Comparison of ENCODE assay signal across 20 mouse cellular contexts in the genomic region with DNA sequence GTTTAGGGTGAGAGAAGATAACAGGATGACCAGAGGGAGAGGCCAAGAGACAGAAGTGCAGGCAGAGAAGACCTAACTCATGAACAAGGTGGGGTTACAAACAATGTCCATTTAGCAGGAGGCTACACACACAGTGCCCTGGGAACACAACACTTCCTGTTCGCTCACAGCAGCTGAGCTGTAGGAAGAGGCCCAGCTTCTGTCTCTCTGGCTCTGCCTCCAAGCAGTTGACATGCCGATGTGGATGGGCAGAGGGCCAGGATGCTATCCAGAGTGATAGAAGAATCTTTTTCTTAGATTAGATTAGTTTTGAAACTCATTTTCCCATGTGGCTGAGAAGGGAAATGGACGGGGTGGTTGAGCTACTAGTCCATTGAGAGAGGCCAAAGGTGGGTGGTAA. TPM values are rescaled to one million over a fixed set of nuclear protein-coding genes. Genes with fewer than 3 reads are reported as not detected.
DNase-seq lines count a peak whose midpoint lies in the region; ATAC-seq and TF ChIP-seq lines count a peak whose summit lies in the region.
"Had no signal": no experiment of that assay in that cellular context is flagged by ENCODE, and none has a peak within 500 bp of the region (broad histone marks: within the 10 kb centered on the region; RNA-seq: fewer than 3 reads in every experiment).

No protein-coding gene starts in this region.

- H3K9ac ChIP-seq in stomach, embryonic 16.5 days (ENCODE audit: low read length) = no peak overlapping the region
- H3K9ac ChIP-seq in stomach, postnatal 0 days (ENCODE audit: low read length) = no peak overlapping the region
- H3K9ac ChIP-seq in hindbrain, embryonic 16.5 days (ENCODE audit: low read depth, low read length) = no peak overlapping the region
- H3K9ac ChIP-seq: limb, embryonic 12.5 days; liver, postnatal 0 days had no signal

- 0 out of 2 replicates have a peak overlapping the region, but pooled peaks have one; percentile 6 for H3K27ac ChIP-seq in stomach, embryonic 16.5 days (ENCODE audit: low read length)
- no peak overlapping the region for H3K27ac ChIP-seq in stomach, postnatal 0 days (replicated peaks)
- no peak overlapping the region for H3K27ac ChIP-seq in hindbrain, embryonic 16.5 days (ENCODE audit: low read depth, low read length)
- H3K27ac ChIP-seq: hindbrain, embryonic 10.5 days; hindbrain, postnatal 0 days; kidney, postnatal 0 days; limb, embryonic 12.5 days had no signal

- H3K36me3 ChIP-seq in stomach, embryonic 16.5 days (ENCODE audit: control insufficient read depth, insufficient read depth, low read length) = no peaks in the 10 kb centered on the region
- H3K36me3 ChIP-seq in stomach, postnatal 0 days (ENCODE audit: control insufficient read depth, insufficient read depth, low read length) = no peaks in the 10 kb centered on the region
- H3K36me3 ChIP-seq in hindbrain, embryonic 16.5 days (ENCODE audit: control insufficient read depth, insufficient read depth, low read length) = no peaks in the 10 kb centered on the region
- H3K36me3 ChIP-seq: hindbrain, embryonic 10.5 days; limb, embryonic 12.5 days had no signal

- 0 out of 2 replicates have a peak, but pooled peaks cover 4% of the 10 kb centered on the region for H3K4me1 ChIP-seq in stomach, embryonic 16.5 days (ENCODE audit: control insufficient read depth, insufficient read depth, low read length)
- H3K4me1 ChIP-seq in stomach, postnatal 0 days (replicated peaks; ENCODE audit: control insufficient read depth, insufficient read depth) = peaks cover 2% of the 10 kb centered on the region; the same call in 1 of the 2 replicates
- no peaks in the 10 kb centered on the region for H3K4me1 ChIP-seq in hindbrain, embryonic 16.5 days (ENCODE audit: control insufficient read depth, insufficient read depth, low read depth, low read length)
- H3K4me1 ChIP-seq: hindbrain, embryonic 10.5 days; limb, embryonic 12.5 days had no signal

- H3K4me3 ChIP-seq in stomach, embryonic 16.5 days (replicated peaks; ENCODE audit: low read length) = no peak overlapping the region
- H3K4me3 ChIP-seq in stomach, postnatal 0 days (ENCODE audit: low read depth, low read length) = no peak overlapping the region
- no peak overlapping the region for H3K4me3 ChIP-seq in hindbrain, embryonic 16.5 days (ENCODE audit: low read length)
- H3K4me3 ChIP-seq: hindbrain, embryonic 10.5 days; limb, embryonic 12.5 days had no signal

- intact Hi-C loops in heart, postnatal 36 days (cut with DNase I) = no loop called here

- no peak for TF ChIP-seq EP300 in stomach, postnatal 0 days (optimal IDR thresholded peaks at IDR 0.05)

- no peak for TF ChIP-seq CTCF in stomach, postnatal 0 days (IDR thresholded peaks at IDR 0.05; ENCODE audit: low read depth)

- DNase-seq in heart, adult 18-20 months = peak; percentile 3
- no peak for DNase-seq in heart, postnatal 36 days
- peak; percentile 40 for DNase-seq in kidney, postnatal 10 days
- no peak for DNase-seq in kidney, adult 18-20 months
- no peak for DNase-seq in stomach, postnatal 0 days (ENCODE audit: low spot score)
- DNase-seq: adrenal gland, postnatal 25 days; cerebellum, adult 11 months; cerebellum, adult 9-11 months; kidney, adult 11 months; liver, postnatal 0 days; midbrain, embryonic 14.5 days; thymus, postnatal 14 days had no signal

- H3K27me3 ChIP-seq in stomach, embryonic 16.5 days (ENCODE audit: control insufficient read depth, insufficient read depth, low read length) = no peaks in the 10 kb centered on the region
- no peaks in the 10 kb centered on the region for H3K27me3 ChIP-seq in stomach, postnatal 0 days (ENCODE audit: control insufficient read depth, insufficient read depth, low read length)
- no peaks in the 10 kb centered on the region for H3K27me3 ChIP-seq in hindbrain, embryonic 16.5 days (replicated peaks; ENCODE audit: control insufficient read depth, insufficient read depth, low read length)
- H3K27me3 ChIP-seq: limb, embryonic 12.5 days had no signal

- no peak; the same call in 1 of the 2 replicates for ATAC-seq in stomach, embryonic 16.5 days (ENCODE audit: insufficient read depth, low FRiP score)
- no peak for ATAC-seq in stomach, postnatal 0 days (ENCODE audit: low FRiP score, low TSS enrichment)
- ATAC-seq in hindbrain, embryonic 16.5 days = no peak
- ATAC-seq: CD4-positive, CD25-positive, alpha-beta regulatory T cell, adult 4 months; hindbrain, postnatal 0 days; liver, postnatal 0 days had no signal

- no peaks in the 10 kb centered on the region for H3K9me3 ChIP-seq in stomach, embryonic 16.5 days (replicated peaks; ENCODE audit: control insufficient read depth, low read length)
- no peaks in the 10 kb centered on the region for H3K9me3 ChIP-seq in stomach, postnatal 0 days (ENCODE audit: control insufficient read depth, low read length)
- no peaks in the 10 kb centered on the region for H3K9me3 ChIP-seq in hindbrain, embryonic 16.5 days (ENCODE audit: control insufficient read depth, low read length)
- H3K9me3 ChIP-seq: hindbrain, embryonic 10.5 days; limb, embryonic 12.5 days had no signal

- H3K4me2 ChIP-seq in stomach, embryonic 16.5 days (ENCODE audit: low read depth, low read length) = no peak overlapping the region
- no peak overlapping the region for H3K4me2 ChIP-seq in stomach, postnatal 0 days (replicated peaks; ENCODE audit: low read depth)
- no peak overlapping the region for H3K4me2 ChIP-seq in hindbrain, embryonic 16.5 days (ENCODE audit: low read length)
- H3K4me2 ChIP-seq: limb, embryonic 12.5 days; liver, embryonic 11.5 days had no signal

- 52% methylated on average over 3 of the region's 3 CpGs for WGBS in stomach, embryonic 16.5 days
- WGBS in stomach, postnatal 0 days = 41% methylated on average over 3 of the region's 3 CpGs
- 66% methylated on average over 3 of the region's 3 CpGs for WGBS in hindbrain, embryonic 16.5 days

RNA-seq across cellular contexts. Expression of gene Chd6, which starts 28.1 kb away (rescaled TPM):
- 10 to 100 TPM; 21.4 to 40.5 TPM for total RNA-seq in heart, adult 18-20 months (2021)
- 10 to 100 TPM; 56.5 to 64.0 TPM for total RNA-seq in heart, postnatal 36 days (2021)
- polyA plus RNA-seq in stomach, embryonic 16.5 days (2015; fragmentation: Nextera tagmentation; extraction: Ambion mirVana) = 25.0 and 28.1 TPM in 2 replicates
- polyA plus RNA-seq in stomach, postnatal 0 days (2015; fragmentation: Nextera tagmentation; extraction: Ambion mirVana) = 11.9 and 13.2 TPM in 2 replicates
- polyA plus RNA-seq in hindbrain, embryonic 16.5 days (2015; fragmentation: Nextera tagmentation; extraction: Ambion mirVana) = 27.2 and 29.8 TPM in 2 replicates

Comparison
In these comparisons a context has a peak if more than half of its experiments do, and no peak if none do; other contexts are left out.
1. DNase-seq: peak in heart, adult 18-20 months (2 of 2) and kidney, postnatal 10 days (single experiment); none in heart, postnatal 36 days (0 of 2), kidney, adult 18-20 months (single experiment) and stomach, postnatal 0 days (single experiment).